Mouse (Mus musculus): Measurements from ENCODE around the gene Taar2.

The Taar2 gene

GRCm38 (mm10) chr10:23986419-23986818 lies 48.0 kb downstream of the Taar2 start:
- no peak for DNase-seq

All from kidney, postnatal 14 days (tissue).